8 mouse cellular contexts compared by ENCODE assay signal in the genomic region with DNA sequence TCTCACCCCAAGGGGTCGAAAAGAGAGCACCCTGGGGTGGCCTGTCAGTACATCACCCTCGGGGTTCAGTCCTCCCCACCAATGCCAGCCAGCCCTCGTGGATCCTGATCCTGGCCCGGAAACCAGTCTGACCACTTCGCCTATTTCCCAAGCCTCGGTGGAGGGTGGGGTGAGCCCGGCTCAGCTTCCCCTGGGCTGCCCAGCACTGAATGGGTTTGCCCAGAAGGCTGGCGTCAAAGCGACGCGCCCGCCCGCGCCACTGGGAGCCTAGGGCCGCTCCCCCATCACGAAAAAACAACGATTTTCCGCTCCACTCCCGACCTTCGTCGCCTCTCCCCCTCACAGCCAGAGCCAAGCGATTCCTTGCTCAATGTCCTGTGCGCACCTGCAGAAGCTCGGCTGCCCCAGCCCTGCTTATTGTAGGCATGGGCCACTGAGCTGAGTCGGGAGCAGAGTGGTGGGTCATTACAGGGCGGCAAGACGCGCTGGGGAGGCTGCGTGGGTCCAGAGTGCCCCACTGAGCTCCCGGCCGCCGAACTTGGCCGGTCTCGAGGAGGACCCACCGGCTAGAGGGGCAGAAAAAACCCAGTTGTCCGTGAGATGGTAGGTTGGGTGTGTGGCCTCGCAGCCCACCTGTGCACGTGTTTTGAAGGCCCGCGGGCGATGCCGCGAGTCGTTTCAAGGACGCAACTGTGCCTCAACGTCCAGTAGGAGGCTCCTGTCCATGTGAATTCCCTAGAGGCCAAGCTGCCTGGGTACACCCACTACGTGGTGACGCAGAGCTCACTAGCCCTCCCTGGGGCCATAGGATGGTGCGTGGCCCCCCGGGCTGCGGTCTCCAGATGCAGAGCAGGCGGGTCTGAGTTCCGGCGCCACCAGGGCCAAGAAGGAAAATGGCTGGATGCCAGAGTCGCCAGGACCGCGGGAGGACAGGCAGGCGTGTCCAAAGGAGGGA. TPM values are rescaled to one million over a fixed set of nuclear protein-coding genes. Genes with fewer than 3 reads are reported as not detected.
DNase-seq lines count a peak whose midpoint lies in the region; ATAC-seq and TF ChIP-seq lines count a peak whose summit lies in the region.

No protein-coding gene starts in this region.

- no peak overlapping the region; the same call in 1 of the 2 replicates for H3K9ac ChIP-seq in heart, embryonic 14.5 days (ENCODE audit: low read length)

- TF ChIP-seq CTCF in bone marrow macrophage, adult 2 months (IDR thresholded peaks at IDR 0.05; ENCODE audit: low read depth, low read length): peak; percentile 16; the same call in 1 of the 2 replicates

- peaks cover 15% of the 10 kb centered on the region for H3K4me1 ChIP-seq in bone marrow macrophage, adult 2 months (ENCODE audit: control insufficient read depth, insufficient read depth, low read length)
- peaks cover 26 to 36% of the 10 kb centered on the region in 2 experiments for H3K4me1 ChIP-seq in heart, embryonic 14.5 days (ENCODE audit: control insufficient read depth in 2 of 2, insufficient read depth in 2 of 2, low read length in 2 of 2)
- peaks cover 64% of the 10 kb centered on the region for H3K4me1 ChIP-seq in megakaryocyte, embryonic 14.5 days

- peaks cover 79% of the 10 kb centered on the region for H3K27me3 ChIP-seq in heart, embryonic 14.5 days (ENCODE audit: control insufficient read depth, insufficient read depth, low read length)
- H3K27me3 ChIP-seq in megakaryocyte, embryonic 14.5 days (replicated peaks): peaks cover 98% of the 10 kb centered on the region

- H3K27ac ChIP-seq in bone marrow macrophage, adult 2 months (ENCODE audit: insufficient read depth, low read depth, low read length): no peak overlapping the region
- no peak overlapping the region for H3K27ac ChIP-seq in heart, embryonic 14.5 days (replicated peaks in 1 of 2; ENCODE audit: control insufficient read depth in 1 of 2, insufficient read depth in 1 of 2, low read depth in 2 of 2, low read length in 2 of 2)

- ATAC-seq in CD4-positive, CD25-positive, alpha-beta regulatory T cell, adult 4 months: no peak
- ATAC-seq in heart, embryonic 14.5 days (ENCODE audit: insufficient number of reproducible peaks, insufficient read depth, low FRiP score, low read depth): peak; percentile 10; the same call in 1 of the 2 replicates

- H3K36me3 ChIP-seq in heart, embryonic 14.5 days (ENCODE audit: control insufficient read depth, insufficient read depth, low read length): no peaks in the 10 kb centered on the region
- no peaks in the 10 kb centered on the region for H3K36me3 ChIP-seq in megakaryocyte, embryonic 14.5 days (replicated peaks; ENCODE audit: low read length)

- peak; percentile 47 for DNase-seq in CD4-positive, CD25-positive, alpha-beta regulatory T cell, adult 2 months (ENCODE audit: low read depth, low spot score)
- DNase-seq in kidney, postnatal 25 days: peak; percentile 60 to 83
- DNase-seq in testis, postnatal 10 days (ENCODE audit: low spot score): peak; percentile 64
- no peak for DNase-seq in frontal cortex, postnatal 10 days (ENCODE audit: low spot score in 2 of 2)

- TF ChIP-seq POLR2A in bone marrow macrophage, adult 2 months (IDR thresholded peaks at IDR 0.05; ENCODE audit: borderline replicate concordance, low read depth, low read length): no peak

- H3K9me3 ChIP-seq in heart, embryonic 14.5 days (ENCODE audit: control insufficient read depth, low read length): no peaks in the 10 kb centered on the region
- peaks cover 34% of the 10 kb centered on the region for H3K9me3 ChIP-seq in megakaryocyte, embryonic 14.5 days

- H3K4me3 ChIP-seq in bone marrow macrophage, adult 2 months (ENCODE audit: insufficient read depth, low read length): peak overlapping the region; percentile 24
- H3K4me3 ChIP-seq in heart, embryonic 14.5 days (ENCODE audit: control insufficient read depth in 1 of 2, insufficient read depth in 1 of 2, low read depth in 1 of 2, low read length in 2 of 2): peak overlapping the region in 1 of 2 experiments; percentile 24; a peak in 3 of 4 replicates
- peak overlapping the region; percentile 96 for H3K4me3 ChIP-seq in megakaryocyte, embryonic 14.5 days (replicated peaks)

- 4% methylated on average over 58 of the region's 58 CpGs for WGBS in heart, embryonic 14.5 days

- peak overlapping the region; percentile 97 for H3K4me2 ChIP-seq in heart, embryonic 14.5 days (ENCODE audit: low read length)

RNA-seq across cellular contexts. Expression of gene Cbx8, which starts 17.5 kb away (rescaled TPM):
- polyA plus RNA-seq in CD4-positive, CD25-positive, alpha-beta regulatory T cell, adult 4 months (2017; shearing (Covaris generic)): 1 to 10 TPM; 4.0 to 6.7 TPM
- 6.2 and 9.5 TPM in 2 replicates for polyA plus RNA-seq in bone marrow macrophage, adult 2 months (2012; ENCODE audit: insufficient read depth, insufficient read length, missing spikeins)
- polyA plus RNA-seq in heart, embryonic 14.5 days (2014; fragmentation: Nextera tagmentation; extraction: Ambion mirVana): 9.3 and 9.6 TPM in 2 replicates
- polyA plus RNA-seq in megakaryocyte, embryonic 14.5 days (2012; ENCODE audit: insufficient read depth, low replicate concordance): 2.7 and 7.4 TPM in 2 replicates

RNA-seq across cellular contexts. Expression of gene Cbx4, which starts 27.7 kb away (rescaled TPM):
- 1 to 10 TPM; 1.7 to 3.7 TPM for polyA plus RNA-seq in CD4-positive, CD25-positive, alpha-beta regulatory T cell, adult 4 months (2017; shearing (Covaris generic))
- polyA plus RNA-seq in bone marrow macrophage, adult 2 months (2012; ENCODE audit: insufficient read depth, insufficient read length, missing spikeins): 15.8 and 17.2 TPM in 2 replicates
- polyA plus RNA-seq in heart, embryonic 14.5 days (2014; fragmentation: Nextera tagmentation; extraction: Ambion mirVana): 6.5 and 9.2 TPM in 2 replicates
- polyA plus RNA-seq in megakaryocyte, embryonic 14.5 days (2012; ENCODE audit: insufficient read depth, low replicate concordance): 49.2 and 111 TPM in 2 replicates

RNA-seq across cellular contexts. Expression of gene Cbx2, which starts 35.6 kb away (rescaled TPM):
- polyA plus RNA-seq in CD4-positive, CD25-positive, alpha-beta regulatory T cell, adult 4 months (2017; shearing (Covaris generic)): 1 to 10 TPM; 1.4 to 1.5 TPM
- polyA plus RNA-seq in bone marrow macrophage, adult 2 months (2012; ENCODE audit: insufficient read depth, insufficient read length, missing spikeins): 1.9 and 2.0 TPM in 2 replicates
- polyA plus RNA-seq in heart, embryonic 14.5 days (2014; fragmentation: Nextera tagmentation; extraction: Ambion mirVana): 9.8 and 11.9 TPM in 2 replicates
- 0.46 TPM in 1 of 2 replicates, not detected in the other for polyA plus RNA-seq in megakaryocyte, embryonic 14.5 days (2012; ENCODE audit: insufficient read depth, low replicate concordance)

Comparison
In these comparisons a context has a peak if more than half of its experiments do, and no peak if none do; other contexts are left out.
1. DNase-seq: peak in CD4-positive, CD25-positive, alpha-beta regulatory T cell, adult 2 months (single experiment), kidney, postnatal 25 days (2 of 2) and testis, postnatal 10 days (single experiment); none in frontal cortex, postnatal 10 days (0 of 2).